Mouse (Mus musculus) forebrain, embryonic 11.5 days (tissue): ENCODE measurements around the gene Srsf7. TPM values are rescaled to one million over a fixed set of nuclear protein-coding genes. Genes with fewer than 3 reads are reported as not detected.
"Not testable (repeated sequence)": the region's sequence is repeated elsewhere in the genome, so short reads cannot be mapped to it uniquely, and the experiment has no call there.

Experiments used
- ATAC-seq: fragments of 200-750 bp; cut with Nextera tagmentation; replicated peaks from 2 replicates; pipeline ENCODE4 v1.8.0; 2017; ENCODE audit warnings: moderate TSS enrichment; ENCODE audit not compliant: low FRiP score
- DNase-seq: peaks from one replicate; pipeline ENCODE4 v3.0.0-alpha.2; 2017; ENCODE audit warnings: low spot score
- H3K27ac ChIP-seq: fragments of 300-500 bp; sonication (generic); 2 replicates; pipeline ENCODE4 v1.5.1; 2014; ENCODE audit warnings: low read depth, low read length
- H3K27me3 ChIP-seq: fragments of 300-500 bp; sonication (generic); 2 replicates; pipeline ENCODE4 v1.6.1; 2014; ENCODE audit warnings: mild to moderate bottlenecking, low read length, mixed read lengths; ENCODE audit not compliant: control insufficient read depth, insufficient read depth
- H3K36me3 ChIP-seq: fragments of 300-500 bp; sonication (generic); 2 replicates; pipeline ENCODE4 v1.6.1; 2014; ENCODE audit warnings: mild to moderate bottlenecking, low read length, moderate library complexity, mixed read lengths; ENCODE audit not compliant: control insufficient read depth, insufficient read depth
- H3K4me1 ChIP-seq: fragments of 300-500 bp; sonication (generic); replicated peaks from 2 replicates; pipeline ENCODE4 v1.6.1; 2014; ENCODE audit warnings: low read length, mixed read lengths; ENCODE audit not compliant: control insufficient read depth, insufficient read depth
- H3K4me2 ChIP-seq: fragments of 300-500 bp; sonication (generic); 2 replicates; pipeline ENCODE4 v1.6.1; 2014; ENCODE audit warnings: low read depth, mild to moderate bottlenecking, low read length, moderate library complexity, mixed read lengths; ENCODE audit not compliant: severe bottlenecking
- H3K4me3 ChIP-seq: fragments of 300-500 bp; sonication (generic); 2 replicates; pipeline ENCODE4 v1.5.1; 2014; ENCODE audit warnings: low read depth, low read length
- H3K9ac ChIP-seq: fragments of 300-500 bp; sonication (generic); 2 replicates; pipeline ENCODE4 v1.6.1; 2014; ENCODE audit warnings: low read length
- H3K9me3 ChIP-seq: fragments of 300-500 bp; sonication (generic); 2 replicates; pipeline ENCODE4 v1.6.1; 2016; ENCODE audit warnings: low read length, mixed read lengths; ENCODE audit not compliant: control insufficient read depth
- WGBS: fragments of 180-500 bp; shearing (Covaris S2); extraction: QIAGEN DNeasy Blood & Tissue Kit; methylation state at CpG from one replicate; pipeline ENCODE4 v1.1.7; 2014; 5-methylcytosine and 5-hydroxymethylcytosine counted together
- polyA plus RNA-seq: library from polyadenylated mRNA; unstranded; fragments of >200 nt; fragmentation: Nextera tagmentation; extraction: Ambion mirVana; gene quantifications from 2 replicates; pipeline ENCODE4 v1.2.1, GENCODE M21; 2014

Gene Srsf7
- polyA plus RNA-seq, 1 experiment from 2014 or later, result 893 TPM

- no peaks in the 10 kb centered on the region for H3K9me3 ChIP-seq
- DNase-seq (no peak), ATAC-seq (no peak)
- H3K4me3 ChIP-seq, result no peak overlapping the region
- H3K4me2 ChIP-seq, result no peak overlapping the region
- H3K4me1 ChIP-seq, result no peaks in the 10 kb centered on the region
- no peaks in the 10 kb centered on the region for H3K27me3 ChIP-seq
- no peak overlapping the region for H3K27ac ChIP-seq
- H3K9ac ChIP-seq, result no peak overlapping the region
- 92% methylated on average over 3 of the region's 3 CpGs for WGBS
- H3K36me3 ChIP-seq, result peaks cover 2% of the 10 kb centered on the region; the same call in 1 of the 2 replicates
These were observed 28.4 kb upstream of the Srsf7 start for GRCm38 (mm10) chr17:80235477-80235876.

- no peak overlapping the region for H3K27ac ChIP-seq
- 93% methylated on average over 7 of the region's 7 CpGs for WGBS
- no peaks in the 10 kb centered on the region for H3K9me3 ChIP-seq
- no peaks in the 10 kb centered on the region for H3K36me3 ChIP-seq
- DNase-seq (no peak), ATAC-seq (no peak)
- no peak overlapping the region for H3K9ac ChIP-seq
- no peak overlapping the region for H3K4me3 ChIP-seq
- no peaks in the 10 kb centered on the region for H3K27me3 ChIP-seq
- H3K4me2 ChIP-seq, result no peak overlapping the region
- no peaks in the 10 kb centered on the region for H3K4me1 ChIP-seq
These were observed 27.3 kb upstream of the Srsf7 start for GRCm38 (mm10) chr17:80234376-80234775.

GRCm38 (mm10) chr17:80233844-80234243 lies 26.7 kb upstream of the Srsf7 start:
- H3K27me3 ChIP-seq, result no peaks in the 10 kb centered on the region
- no peaks in the 10 kb centered on the region for H3K9me3 ChIP-seq
- no peaks in the 10 kb centered on the region for H3K4me1 ChIP-seq
- DNase-seq (no peak), ATAC-seq (no peak)
- H3K9ac ChIP-seq, result no peak overlapping the region
- H3K36me3 ChIP-seq, result no peaks in the 10 kb centered on the region
- 95% methylated on average over 5 of the region's 5 CpGs for WGBS
- H3K4me2 ChIP-seq, result no peak overlapping the region
- no peak overlapping the region for H3K4me3 ChIP-seq
- H3K27ac ChIP-seq, result no peak overlapping the region

GRCm38 (mm10) chr17:80229396-80229795 lies 22.3 kb upstream of the Srsf7 start:
- H3K36me3 ChIP-seq, result no peaks in the 10 kb centered on the region
- no peak overlapping the region for H3K27ac ChIP-seq
- H3K4me1 ChIP-seq, result no peaks in the 10 kb centered on the region
- ATAC-seq (no peak), DNase-seq (no peak)
- no peaks in the 10 kb centered on the region for H3K9me3 ChIP-seq
- H3K27me3 ChIP-seq, result no peaks in the 10 kb centered on the region
- no peak overlapping the region for H3K4me3 ChIP-seq
- no peak overlapping the region for H3K9ac ChIP-seq
- 90% methylated on average over 2 of the region's 2 CpGs for WGBS
- no peak overlapping the region for H3K4me2 ChIP-seq

GRCm38 (mm10) chr17:80225142-80225541 lies 18.0 kb upstream of the Srsf7 start:
- 51% methylated on average over 4 of the region's 5 CpGs for WGBS
- not testable (repeated sequence) for H3K27ac ChIP-seq, H3K27me3 ChIP-seq, H3K36me3 ChIP-seq, DNase-seq, H3K4me1 ChIP-seq, H3K9me3 ChIP-seq, ATAC-seq
- H3K9ac ChIP-seq, result peak overlapping the region; percentile 72
- H3K4me2 ChIP-seq, result peak overlapping the region; percentile 51
- H3K4me3 ChIP-seq, result peak overlapping the region; percentile 48

GRCm38 (mm10) chr17:80224326-80225116 lies 17.4 kb upstream of the Srsf7 start, which contains the start of gene Gemin6:
Gene Gemin6, plus strand, starts transcription at chr17:80224441.
- Histone ChIP-seq H3K27ac (peak within 1 kb of the TSS; percentile 74), H3K4me3 (peak within 1 kb of the TSS; percentile 48), H3K4me1 (no peaks in the 10 kb centered on the region), H3K4me2 (peak within 1 kb of the TSS; percentile 51), H3K36me3 (no peaks in the 10 kb centered on the region), H3K9me3 (no peaks in the 10 kb centered on the region), H3K27me3 (no peaks in the 10 kb centered on the region), H3K9ac (peak within 1 kb of the TSS; percentile 72)
- WGBS, result under 1% methylated on average over 33 of the region's 33 CpGs
- peak; percentile 97 for ATAC-seq
- peak; percentile 90 for DNase-seq

- Histone ChIP-seq H3K36me3 (no peaks in the 10 kb centered on the region), H3K27ac (no peak overlapping the region), H3K4me1 (no peaks in the 10 kb centered on the region), H3K27me3 (no peaks in the 10 kb centered on the region), H3K4me3 (peak overlapping the region; percentile 48), H3K9ac (peak overlapping the region; percentile 72), H3K4me2 (peak overlapping the region; percentile 51), H3K9me3 (no peaks in the 10 kb centered on the region)
- ATAC-seq, result peak; percentile 38; the same call in 1 of the 2 replicates
- 13% methylated on average over 9 of the region's 9 CpGs for WGBS
- DNase-seq, result no peak
These were observed 16.7 kb upstream of the Srsf7 start for GRCm38 (mm10) chr17:80223829-80224228.

GRCm38 (mm10) chr17:80221890-80222628 lies 15.0 kb upstream of the Srsf7 start:
- Histone ChIP-seq H3K36me3 (no peaks in the 10 kb centered on the region), H3K9me3 (no peaks in the 10 kb centered on the region), H3K27me3 (no peaks in the 10 kb centered on the region), H3K9ac (no peak overlapping the region), H3K4me3 (no peak overlapping the region), H3K4me1 (no peaks in the 10 kb centered on the region), H3K27ac (no peak overlapping the region), H3K4me2 (no peak overlapping the region)
- ATAC-seq, result no peak
- no peak for DNase-seq
- WGBS, result 66% methylated on average over 3 of the region's 3 CpGs
